Mouse (Mus musculus) erythroid progenitor cell, adult 5-6 weeks (primary cell): Measurements from ENCODE around the gene Plekhb1. TPM values are rescaled to one million over a fixed set of nuclear protein-coding genes. Genes with fewer than 3 reads are reported as not detected.

Source experiments
- total RNA-seq, 2 experiments: library from RNA; stranded (forward) in 1 of 2; stranded (reverse) in 1 of 2; fragments of 150-400 nt in 1 of 2; fragments of 186-747, 209-891 nt in 1 of 2; gene quantifications; 2 replicates each; pipeline versions ENCODE4 v1.2.3 to v1.2.4; 2015 to 2017; ENCODE audit warnings: low replicate concordance in 2 of 2

Plekhb1 gene
- total RNA-seq, 2 experiments from 2014 or later, result not detected

Other genes starting within 250 kb of the Plekhb1 start
- gene Ucp3, start 189.4 kb downstream of the Plekhb1 start, total RNA-seq (2015; ENCODE audit: low replicate concordance), result not detected in 2 replicates
- gene Ucp3, start 189.4 kb downstream of the Plekhb1 start, total RNA-seq (2017; ENCODE audit: low replicate concordance), result 1.0 TPM in 1 of 2 replicates, not detected in the other
- 753 and 755 TPM in 2 replicates for gene Ucp2, start 169.1 kb downstream of the Plekhb1 start, total RNA-seq (2015; ENCODE audit: low replicate concordance)
- gene Ucp2, start 169.1 kb downstream of the Plekhb1 start, total RNA-seq (2017; ENCODE audit: low replicate concordance), result 595 and 716 TPM in 2 replicates
- 2.9 TPM in 1 of 2 replicates, not detected in the other for gene Dnajb13, start 147.5 kb downstream of the Plekhb1 start, total RNA-seq (2015; ENCODE audit: low replicate concordance)
- 1.1 and 5.6 TPM in 2 replicates for gene Dnajb13, start 147.5 kb downstream of the Plekhb1 start, total RNA-seq (2017; ENCODE audit: low replicate concordance)
- gene Coa4, start 125.3 kb downstream of the Plekhb1 start, total RNA-seq (2015; ENCODE audit: low replicate concordance), result 4.2 and 20.9 TPM in 2 replicates
- 3.9 and 6.8 TPM in 2 replicates for gene Coa4, start 125.3 kb downstream of the Plekhb1 start, total RNA-seq (2017; ENCODE audit: low replicate concordance)
- 93.0 and 120 TPM in 2 replicates for gene Rab6a, start 55.0 kb downstream of the Plekhb1 start, total RNA-seq (2015; ENCODE audit: low replicate concordance)
- gene Rab6a, start 55.0 kb downstream of the Plekhb1 start, total RNA-seq (2017; ENCODE audit: low replicate concordance), result 115 and 117 TPM in 2 replicates
- gene Mrpl48, start 54.1 kb downstream of the Plekhb1 start, total RNA-seq (2015; ENCODE audit: low replicate concordance), result 18.9 and 23.8 TPM in 2 replicates
- gene Mrpl48, start 54.1 kb downstream of the Plekhb1 start, total RNA-seq (2017; ENCODE audit: low replicate concordance), result 8.5 and 19.1 TPM in 2 replicates
- gene Fam168a, start 44.2 kb upstream of the Plekhb1 start, total RNA-seq (2015; ENCODE audit: low replicate concordance), result 21.6 and 31.4 TPM in 2 replicates
- gene Fam168a, start 44.2 kb upstream of the Plekhb1 start, total RNA-seq (2017; ENCODE audit: low replicate concordance), result 11.9 and 13.9 TPM in 2 replicates
- gene Relt, start 201.0 kb upstream of the Plekhb1 start, total RNA-seq (2015; ENCODE audit: low replicate concordance), result 71.7 and 73.8 TPM in 2 replicates
- gene Relt, start 201.0 kb upstream of the Plekhb1 start, total RNA-seq (2017; ENCODE audit: low replicate concordance), result 37.1 and 40.8 TPM in 2 replicates